Mouse (Mus musculus): ENCODE measurements at regions not wholly inside any gene's neighbourhood (a gene's known extent, or its start where the extent isn't known, plus 50 kb on each side); places are given as distances from the start of the nearest gene placed in this dataset.
A peak's percentile ranks its signal among the peaks of the same experiment; 100 is the strongest.

- DNase-seq = no peak
Observed at GRCm38 (mm10) chr1:13807786-13808185, 2285.3 kb downstream of the 4930444P10Rik start.

- no peak for DNase-seq
Observed at GRCm38 (mm10) chr1:13800460-13800859, 2292.7 kb downstream of the 4930444P10Rik start.

- DNase-seq = no peak
Observed at GRCm38 (mm10) chr1:13798848-13799247, 2294.3 kb downstream of the 4930444P10Rik start.

- no peak for DNase-seq
Observed at GRCm38 (mm10) chr1:13795196-13795595, 2297.9 kb downstream of the 4930444P10Rik start.

- peak; percentile 41 for DNase-seq
Observed at GRCm38 (mm10) chr1:13789318-13790085, 2303.6 kb downstream of the 4930444P10Rik start.

GRCm38 (mm10) chr1:13787016-13787415 is 2306.1 kb downstream of the 4930444P10Rik start:
- DNase-seq = no peak

GRCm38 (mm10) chr1:13784396-13784795 is 2308.7 kb downstream of the 4930444P10Rik start:
- DNase-seq = peak; percentile 25

- DNase-seq = no peak
Observed at GRCm38 (mm10) chr1:13782633-13783032, 2310.5 kb downstream of the 4930444P10Rik start.

GRCm38 (mm10) chr1:13772106-13772505 is 2321.0 kb downstream of the 4930444P10Rik start:
- no peak for DNase-seq

GRCm38 (mm10) chr1:13771014-13771463 is 2322.1 kb downstream of the 4930444P10Rik start:
- no peak for DNase-seq

GRCm38 (mm10) chr1:13752479-13752878 is 2338.6 kb downstream of the A830018L16Rik start:
- no peak for DNase-seq

- DNase-seq = no peak
Observed at GRCm38 (mm10) chr1:13751381-13751780, 2337.5 kb downstream of the A830018L16Rik start.

Measured in cerebellum, adult 9-10 months (tissue).